Mouse (Mus musculus): ENCODE measurements at regions not wholly inside any gene's neighbourhood (a gene's known extent, or its start where the extent isn't known, plus 50 kb on each side); places are given as distances from the start of the nearest gene placed in this dataset.
A peak's percentile ranks its signal among the peaks of the same experiment; 100 is the strongest.

DNA sequence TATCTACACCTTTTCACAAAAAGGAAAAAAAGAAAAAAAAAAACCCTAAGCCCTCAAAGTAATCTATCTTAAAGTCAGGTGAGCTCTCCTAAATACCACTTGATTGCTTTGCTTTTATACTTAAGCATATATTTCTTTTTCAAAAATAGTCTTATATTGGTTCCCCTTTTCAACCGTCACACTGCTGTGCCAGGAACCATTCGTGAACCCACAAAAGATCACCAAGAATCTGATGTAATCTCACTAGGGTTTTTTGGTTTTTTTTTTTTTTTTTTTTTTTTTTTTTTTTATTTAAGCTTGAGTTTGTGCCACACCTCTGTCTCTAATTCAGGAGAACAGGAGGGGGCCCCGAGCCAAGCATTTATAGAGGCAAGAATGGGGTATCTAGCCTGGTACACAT, 1482.7 kb downstream of the Slc22a22 start:
- no peaks in the 10 kb centered on the region for H3K79me2 ChIP-seq (ENCODE audit: control insufficient read depth, insufficient read depth)
- no peak overlapping the region for H3K4me3 ChIP-seq
- no peak overlapping the region for H3K4me2 ChIP-seq (ENCODE audit: low read depth)
- H3K27me3 ChIP-seq (ENCODE audit: control insufficient read depth, insufficient read depth, insufficient read length) = no peaks in the 10 kb centered on the region
- no peak overlapping the region for H3ac ChIP-seq (ENCODE audit: control insufficient read depth, insufficient read length)
- TF ChIP-seq MYOG (IDR thresholded peaks at IDR 0.05; ENCODE audit: control insufficient read depth in 1 of 3, insufficient read depth in 1 of 3, insufficient read length in 2 of 3, low read depth in 2 of 3) = no peak
- TF ChIP-seq REST (IDR thresholded peaks at IDR 0.05; ENCODE audit: insufficient read depth, insufficient read length) = no peak
- no peak for TF ChIP-seq MYOD1 (IDR thresholded peaks at IDR 0.05; ENCODE audit: control insufficient read depth in 1 of 3, insufficient read length in 2 of 3, low read depth in 2 of 3)
- no peaks in the 10 kb centered on the region for H3K36me3 ChIP-seq (ENCODE audit: control insufficient read depth, insufficient read depth)

- TF ChIP-seq TCF12 (IDR thresholded peaks at IDR 0.05; ENCODE audit: insufficient read depth, poor library complexity, severe bottlenecking) (peak; percentile 88), POLR2AphosphoS2 (IDR thresholded peaks at IDR 0.05; ENCODE audit: insufficient read length, low read depth) (no peak), REST (IDR thresholded peaks at IDR 0.05; ENCODE audit: insufficient read depth, insufficient read length) (no peak), USF1 (IDR thresholded peaks at IDR 0.05; ENCODE audit: low read depth) (no peak), MAX (IDR thresholded peaks at IDR 0.05; ENCODE audit: low read depth) (no peak), POLR2A (IDR thresholded peaks at IDR 0.05; ENCODE audit: insufficient read length, low read depth) (peak; percentile 32), MYOD1 (IDR thresholded peaks at IDR 0.05; ENCODE audit: control insufficient read depth in 1 of 3, insufficient read length in 2 of 3, low read depth in 2 of 3) (peak; percentile 60 to 92 (median 91)), TCF3 (IDR thresholded peaks at IDR 0.05; ENCODE audit: insufficient read length, low read depth) (peak; percentile 76), MYOG (IDR thresholded peaks at IDR 0.05; ENCODE audit: control insufficient read depth in 1 of 3, insufficient read depth in 1 of 3, insufficient read length in 2 of 3, low read depth in 2 of 3) (peak; percentile 80 to 91 (median 85)), SRF (IDR thresholded peaks at IDR 0.05; ENCODE audit: control insufficient read depth, insufficient read length, low read depth) (no peak), CEBPB (IDR thresholded peaks at IDR 0.05; ENCODE audit: insufficient read depth, poor library complexity, severe bottlenecking) (no peak), E2F4 (IDR thresholded peaks at IDR 0.05; ENCODE audit: insufficient read depth) (no peak)
- Histone ChIP-seq H3K79me2 (ENCODE audit: control insufficient read depth, insufficient read depth) (no peaks in the 10 kb centered on the region), H3K4me2 (ENCODE audit: low read depth) (peak overlapping the region; percentile 59), H3K27me3 (ENCODE audit: control insufficient read depth, insufficient read depth, insufficient read length) (no peaks in the 10 kb centered on the region), H3K36me3 (ENCODE audit: control insufficient read depth, insufficient read depth) (no peaks in the 10 kb centered on the region), H3ac (ENCODE audit: control insufficient read depth, insufficient read length) (no peak overlapping the region), H3K4me3 (no peak overlapping the region)
Measured at GRCm38 (mm10) chr15:55975843-55976242, 1501.6 kb downstream of the Slc22a22 start.

DNA sequence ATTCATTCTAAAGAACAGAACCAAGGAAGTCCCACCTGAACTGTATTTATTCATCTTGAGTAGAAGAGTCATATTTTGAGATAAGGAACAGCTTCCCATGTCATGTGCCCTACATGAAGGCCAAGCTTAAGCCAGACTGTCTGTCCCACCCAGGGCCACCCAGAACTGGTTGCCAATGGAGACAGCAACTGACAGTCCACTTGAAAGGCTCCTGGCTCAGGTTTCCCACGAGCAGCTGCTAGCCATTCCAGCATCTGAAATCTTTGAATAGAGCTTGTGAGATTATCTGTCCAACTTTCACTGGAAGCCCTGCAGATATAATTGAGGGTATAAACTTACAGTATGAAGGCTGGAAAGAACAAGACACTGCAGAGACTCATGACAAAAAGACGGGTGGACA, 1510.6 kb downstream of the Slc22a22 start:
- no peaks in the 10 kb centered on the region for H3K36me3 ChIP-seq (ENCODE audit: control insufficient read depth, insufficient read depth)
- no peak overlapping the region for H3ac ChIP-seq (ENCODE audit: control insufficient read depth, insufficient read length)
- H3K79me2 ChIP-seq (ENCODE audit: control insufficient read depth, insufficient read depth) = no peaks in the 10 kb centered on the region
- TF ChIP-seq TCF12 (IDR thresholded peaks at IDR 0.05; ENCODE audit: insufficient read depth, poor library complexity, severe bottlenecking) = peak; percentile 52
- TF ChIP-seq MAX (IDR thresholded peaks at IDR 0.05; ENCODE audit: low read depth) = no peak
- TF ChIP-seq MYOG (IDR thresholded peaks at IDR 0.05; ENCODE audit: control insufficient read depth in 1 of 3, insufficient read depth in 1 of 3, insufficient read length in 2 of 3, low read depth in 2 of 3) = peak; percentile 74 to 96 (median 94)
- peak; percentile 80 to 89 (median 80) for TF ChIP-seq MYOD1 (IDR thresholded peaks at IDR 0.05; ENCODE audit: control insufficient read depth in 1 of 3, insufficient read length in 2 of 3, low read depth in 2 of 3)
- peak; percentile 43 for TF ChIP-seq TCF3 (IDR thresholded peaks at IDR 0.05; ENCODE audit: insufficient read length, low read depth)
- no peak overlapping the region for H3K4me3 ChIP-seq
- no peaks in the 10 kb centered on the region for H3K27me3 ChIP-seq (ENCODE audit: control insufficient read depth, insufficient read depth, insufficient read length)
- H3K4me2 ChIP-seq (ENCODE audit: low read depth) = peak overlapping the region; percentile 32

DNA sequence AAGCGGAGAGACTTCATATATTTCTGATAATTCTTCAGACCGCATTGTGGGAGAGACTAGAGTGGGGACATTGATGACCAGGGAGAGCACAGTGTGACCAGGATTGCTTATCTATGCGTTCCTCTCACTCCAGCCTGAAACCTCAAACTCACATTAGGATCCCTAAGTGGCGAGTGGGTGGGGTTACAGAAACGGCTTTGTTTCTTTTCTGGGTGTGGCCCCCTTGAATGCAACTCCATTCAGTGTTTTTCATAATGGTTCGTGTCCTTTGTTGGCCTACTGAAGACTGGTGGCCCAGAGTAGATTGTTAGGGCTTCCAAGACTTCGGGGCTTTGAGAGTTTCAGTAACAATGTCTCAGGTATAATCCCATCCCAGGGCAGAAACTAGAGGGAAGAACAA, 1512.1 kb downstream of the Slc22a22 start:
- TF ChIP-seq POLR2A (IDR thresholded peaks at IDR 0.05; ENCODE audit: insufficient read length, low read depth) = no peak
- TF ChIP-seq MYOG (IDR thresholded peaks at IDR 0.05; ENCODE audit: control insufficient read depth in 1 of 3, insufficient read depth in 1 of 3, insufficient read length in 2 of 3, low read depth in 2 of 3) = no peak
- TF ChIP-seq CEBPB (IDR thresholded peaks at IDR 0.05; ENCODE audit: insufficient read depth, poor library complexity, severe bottlenecking) = no peak
- TF ChIP-seq MYOD1 (IDR thresholded peaks at IDR 0.05; ENCODE audit: control insufficient read depth in 1 of 3, insufficient read length in 2 of 3, low read depth in 2 of 3) = no peak
- no peak for TF ChIP-seq TCF3 (IDR thresholded peaks at IDR 0.05; ENCODE audit: insufficient read length, low read depth)
- no peak for TF ChIP-seq MAX (IDR thresholded peaks at IDR 0.05; ENCODE audit: low read depth)
- no peak for TF ChIP-seq TCF12 (IDR thresholded peaks at IDR 0.05; ENCODE audit: insufficient read depth, poor library complexity, severe bottlenecking)
- TF ChIP-seq SRF (IDR thresholded peaks at IDR 0.05; ENCODE audit: control insufficient read depth, insufficient read length, low read depth) = no peak
- TF ChIP-seq REST (IDR thresholded peaks at IDR 0.05; ENCODE audit: insufficient read depth, insufficient read length) = no peak
- no peak for TF ChIP-seq E2F4 (IDR thresholded peaks at IDR 0.05; ENCODE audit: insufficient read depth)
- Histone ChIP-seq H3ac (ENCODE audit: control insufficient read depth, insufficient read length) (no peak overlapping the region), H3K27me3 (ENCODE audit: control insufficient read depth, insufficient read depth, insufficient read length) (no peaks in the 10 kb centered on the region), H3K36me3 (ENCODE audit: control insufficient read depth, insufficient read depth) (no peaks in the 10 kb centered on the region), H3K79me2 (ENCODE audit: control insufficient read depth, insufficient read depth) (no peaks in the 10 kb centered on the region), H3K4me2 (ENCODE audit: low read depth) (no peak overlapping the region), H3K4me3 (no peak overlapping the region)

DNA sequence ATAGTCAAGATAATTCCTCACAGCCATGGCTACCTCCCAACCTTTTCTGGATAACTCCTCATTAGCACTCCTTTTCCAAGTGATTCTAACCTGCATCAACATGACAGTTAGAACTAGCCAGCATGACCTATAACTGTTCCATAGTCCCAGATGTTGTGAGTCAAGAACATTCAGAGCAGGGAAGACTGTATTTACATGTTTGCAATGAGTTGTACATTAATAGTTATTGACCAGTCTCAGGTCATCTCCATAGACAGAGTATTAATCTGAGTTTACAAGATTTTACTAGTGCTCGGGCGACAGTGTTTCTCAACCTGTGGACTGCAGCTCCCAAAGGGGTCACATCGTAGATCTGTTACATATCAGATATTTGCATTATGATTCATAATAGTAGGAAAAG, 1515.3 kb downstream of the Slc22a22 start:
- TF ChIP-seq POLR2AphosphoS2 (IDR thresholded peaks at IDR 0.05; ENCODE audit: insufficient read length, low read depth) = no peak
- no peak for TF ChIP-seq TCF12 (IDR thresholded peaks at IDR 0.05; ENCODE audit: insufficient read depth, poor library complexity, severe bottlenecking)
- no peak for TF ChIP-seq TCF3 (IDR thresholded peaks at IDR 0.05; ENCODE audit: insufficient read length, low read depth)
- no peak for TF ChIP-seq POLR2A (IDR thresholded peaks at IDR 0.05; ENCODE audit: insufficient read length, low read depth)
- TF ChIP-seq MAX (IDR thresholded peaks at IDR 0.05; ENCODE audit: low read depth) = no peak
- no peak for TF ChIP-seq USF1 (IDR thresholded peaks at IDR 0.05; ENCODE audit: low read depth)
- TF ChIP-seq E2F4 (IDR thresholded peaks at IDR 0.05; ENCODE audit: insufficient read depth) = no peak
- TF ChIP-seq MYOD1 (IDR thresholded peaks at IDR 0.05; ENCODE audit: control insufficient read depth in 1 of 3, insufficient read length in 2 of 3, low read depth in 2 of 3) = no peak
- TF ChIP-seq REST (IDR thresholded peaks at IDR 0.05; ENCODE audit: insufficient read depth, insufficient read length) = no peak
- no peak for TF ChIP-seq CEBPB (IDR thresholded peaks at IDR 0.05; ENCODE audit: insufficient read depth, poor library complexity, severe bottlenecking)
- TF ChIP-seq MYOG (IDR thresholded peaks at IDR 0.05; ENCODE audit: control insufficient read depth in 1 of 3, insufficient read depth in 1 of 3, insufficient read length in 2 of 3, low read depth in 2 of 3) = no peak
- no peak for TF ChIP-seq SRF (IDR thresholded peaks at IDR 0.05; ENCODE audit: control insufficient read depth, insufficient read length, low read depth)
- Histone ChIP-seq H3K4me2 (ENCODE audit: low read depth) (no peak overlapping the region), H3K27me3 (ENCODE audit: control insufficient read depth, insufficient read depth, insufficient read length) (no peaks in the 10 kb centered on the region), H3K4me3 (no peak overlapping the region), H3ac (ENCODE audit: control insufficient read depth, insufficient read length) (no peak overlapping the region), H3K79me2 (ENCODE audit: control insufficient read depth, insufficient read depth) (no peaks in the 10 kb centered on the region), H3K36me3 (ENCODE audit: control insufficient read depth, insufficient read depth) (no peaks in the 10 kb centered on the region)
